Mouse (Mus musculus): ENCODE measurements around the gene Suz12. TPM values are rescaled to one million over a fixed set of nuclear protein-coding genes. Genes with fewer than 3 reads are reported as not detected.
"Not testable (repeated sequence)": the region's sequence is repeated elsewhere in the genome, so short reads cannot be mapped to it uniquely, and the experiment has no call there.

Gene Suz12
- polyA plus RNA-seq, 1 experiment from 2014 or later: 23.3 TPM

GRCm38 (mm10) chr11:80062159-80062558 is 69.3 kb downstream of the Suz12 start:
- Histone ChIP-seq H3K27ac (replicated peaks) (no peak overlapping the region), H3K9me3 (no peaks in the 10 kb centered on the region), H3K27me3 (replicated peaks; ENCODE audit: low read depth, poor library complexity, severe bottlenecking) (no peaks in the 10 kb centered on the region), H3K4me3 (no peak overlapping the region), H3K4me1 (no peaks in the 10 kb centered on the region), H3K36me3 (replicated peaks) (peaks cover 76% of the 10 kb centered on the region)
- DNase-seq (ENCODE audit: low spot score): no peak
- 65% methylated on average over 4 of the region's 4 CpGs for WGBS

- H3K27me3 ChIP-seq (replicated peaks; ENCODE audit: low read depth, poor library complexity, severe bottlenecking); H3K4me3 ChIP-seq; H3K9me3 ChIP-seq; DNase-seq (ENCODE audit: low spot score); H3K27ac ChIP-seq (replicated peaks); H3K4me1 ChIP-seq: not testable (repeated sequence)
- 84% methylated on average over 4 of the region's 4 CpGs for WGBS
- peaks cover 39% of the 10 kb centered on the region for H3K36me3 ChIP-seq (replicated peaks)
These were observed 73.5 kb downstream of the Suz12 start for GRCm38 (mm10) chr11:80066373-80066772.

- Histone ChIP-seq H3K36me3 (replicated peaks) (peaks cover 29% of the 10 kb centered on the region), H3K4me3 (no peak overlapping the region), H3K27me3 (replicated peaks; ENCODE audit: low read depth, poor library complexity, severe bottlenecking) (no peaks in the 10 kb centered on the region), H3K9me3 (no peaks in the 10 kb centered on the region), H3K27ac (replicated peaks) (no peak overlapping the region), H3K4me1 (no peaks in the 10 kb centered on the region)
- no peak for DNase-seq (ENCODE audit: low spot score)
- WGBS: 85% methylated on average over 5 of the region's 5 CpGs
These were observed 74.7 kb downstream of the Suz12 start for GRCm38 (mm10) chr11:80067558-80067957.

GRCm38 (mm10) chr11:80069815-80070214 is 76.9 kb downstream of the Suz12 start:
- Histone ChIP-seq H3K27ac (replicated peaks) (no peak overlapping the region), H3K4me1 (no peaks in the 10 kb centered on the region), H3K27me3 (replicated peaks; ENCODE audit: low read depth, poor library complexity, severe bottlenecking) (no peaks in the 10 kb centered on the region), H3K36me3 (replicated peaks) (peaks cover 18% of the 10 kb centered on the region), H3K9me3 (no peaks in the 10 kb centered on the region), H3K4me3 (no peak overlapping the region)
- DNase-seq (ENCODE audit: low spot score): no peak
- 91% methylated on average over 3 of the region's 3 CpGs for WGBS

- 97% methylated on average over 2 of the region's 2 CpGs for WGBS
- no peak overlapping the region for H3K27ac ChIP-seq (replicated peaks)
- peaks cover 18% of the 10 kb centered on the region for H3K36me3 ChIP-seq (replicated peaks)
- H3K4me3 ChIP-seq: no peak overlapping the region
- no peaks in the 10 kb centered on the region for H3K9me3 ChIP-seq
- no peak for DNase-seq (ENCODE audit: low spot score)
- no peaks in the 10 kb centered on the region for H3K27me3 ChIP-seq (replicated peaks; ENCODE audit: low read depth, poor library complexity, severe bottlenecking)
- H3K4me1 ChIP-seq: no peaks in the 10 kb centered on the region
These were observed 78.1 kb downstream of the Suz12 start for GRCm38 (mm10) chr11:80071039-80071438.

GRCm38 (mm10) chr11:80072365-80072764 is 79.5 kb downstream of the Suz12 start:
- 96% methylated on average over 3 of the region's 3 CpGs for WGBS
- H3K4me3 ChIP-seq: no peak overlapping the region
- H3K36me3 ChIP-seq (replicated peaks): peaks cover 18% of the 10 kb centered on the region
- no peaks in the 10 kb centered on the region for H3K4me1 ChIP-seq
- DNase-seq (ENCODE audit: low spot score): no peak
- H3K9me3 ChIP-seq: no peaks in the 10 kb centered on the region
- no peak overlapping the region for H3K27ac ChIP-seq (replicated peaks)
- no peaks in the 10 kb centered on the region for H3K27me3 ChIP-seq (replicated peaks; ENCODE audit: low read depth, poor library complexity, severe bottlenecking)

GRCm38 (mm10) chr11:80075608-80076277 is 82.8 kb downstream of the Suz12 start:
- Histone ChIP-seq H3K4me3 (no peak overlapping the region), H3K4me1 (peaks cover 19% of the 10 kb centered on the region), H3K9me3 (no peaks in the 10 kb centered on the region), H3K27ac (replicated peaks) (no peak overlapping the region), H3K27me3 (replicated peaks; ENCODE audit: low read depth, poor library complexity, severe bottlenecking) (no peaks in the 10 kb centered on the region), H3K36me3 (replicated peaks) (peaks cover 22% of the 10 kb centered on the region)
- WGBS: 96% methylated on average over 5 of the region's 5 CpGs
- DNase-seq (ENCODE audit: low spot score): no peak

- H3K9me3 ChIP-seq: no peaks in the 10 kb centered on the region
- peaks cover 17% of the 10 kb centered on the region for H3K36me3 ChIP-seq (replicated peaks)
- no peak overlapping the region for H3K27ac ChIP-seq (replicated peaks)
- DNase-seq (ENCODE audit: low spot score): no peak
- 77% methylated on average over 14 of the region's 14 CpGs for WGBS
- H3K27me3 ChIP-seq (replicated peaks; ENCODE audit: low read depth, poor library complexity, severe bottlenecking): no peaks in the 10 kb centered on the region
- H3K4me3 ChIP-seq: no peak overlapping the region
- H3K4me1 ChIP-seq: peaks cover 27% of the 10 kb centered on the region
These were observed 85.1 kb downstream of the Suz12 start for GRCm38 (mm10) chr11:80077784-80078545.

- no peaks in the 10 kb centered on the region for H3K27me3 ChIP-seq (replicated peaks; ENCODE audit: low read depth, poor library complexity, severe bottlenecking)
- 69% methylated on average over 1 of the region's 1 CpGs for WGBS
- no peaks in the 10 kb centered on the region for H3K9me3 ChIP-seq
- H3K4me3 ChIP-seq: no peak overlapping the region
- H3K4me1 ChIP-seq: peaks cover 27% of the 10 kb centered on the region
- H3K27ac ChIP-seq (replicated peaks): no peak overlapping the region
- peaks cover 15% of the 10 kb centered on the region for H3K36me3 ChIP-seq (replicated peaks)
- DNase-seq (ENCODE audit: low spot score): no peak
These were observed 85.9 kb downstream of the Suz12 start for GRCm38 (mm10) chr11:80078831-80079230.

GRCm38 (mm10) chr11:80079751-80080150 is 86.8 kb downstream of the Suz12 start:
- WGBS: 69% methylated on average over 6 of the region's 6 CpGs
- Histone ChIP-seq H3K27me3 (replicated peaks; ENCODE audit: low read depth, poor library complexity, severe bottlenecking) (no peaks in the 10 kb centered on the region), H3K36me3 (replicated peaks) (peaks cover 11% of the 10 kb centered on the region), H3K27ac (replicated peaks) (peak overlapping the region; percentile 99), H3K9me3 (no peaks in the 10 kb centered on the region), H3K4me3 (peak overlapping the region; percentile 97), H3K4me1 (peaks cover 27% of the 10 kb centered on the region)
- DNase-seq (ENCODE audit: low spot score): no peak

GRCm38 (mm10) chr11:80080381-80080825 is 87.5 kb downstream of the Suz12 start:
- no peak for DNase-seq (ENCODE audit: low spot score)
- WGBS: 1% methylated on average over 32 of the region's 32 CpGs
- peak overlapping the region; percentile 97 for H3K4me3 ChIP-seq
- peak overlapping the region; percentile 99 for H3K27ac ChIP-seq (replicated peaks)
- peaks cover 11% of the 10 kb centered on the region for H3K36me3 ChIP-seq (replicated peaks)
- no peaks in the 10 kb centered on the region for H3K9me3 ChIP-seq
- no peaks in the 10 kb centered on the region for H3K27me3 ChIP-seq (replicated peaks; ENCODE audit: low read depth, poor library complexity, severe bottlenecking)
- peaks cover 27% of the 10 kb centered on the region for H3K4me1 ChIP-seq

GRCm38 (mm10) chr11:80080826-80081728 is 88.2 kb downstream of the Suz12 start, which contains the start of gene Crlf3:
TSS of gene Crlf3 (minus strand) at chr11:80080991.
- Histone ChIP-seq H3K9me3 (no peaks in the 10 kb centered on the region), H3K27ac (replicated peaks) (peak within 1 kb of the TSS; percentile 99), H3K4me1 (peaks cover 27% of the 10 kb centered on the region), H3K4me3 (peak within 1 kb of the TSS; percentile 97), H3K36me3 (replicated peaks) (peaks cover 11% of the 10 kb centered on the region), H3K27me3 (replicated peaks; ENCODE audit: low read depth, poor library complexity, severe bottlenecking) (no peaks in the 10 kb centered on the region)
- WGBS: 10% methylated on average over 55 of the region's 55 CpGs
- peak; percentile 98 for DNase-seq (ENCODE audit: low spot score)

Data from embryonic facial prominence, embryonic 10.5 days (tissue).